Mouse (Mus musculus) cortical plate, adult 2 months (tissue): ENCODE results near the gene Styk1.

Experiments used
- CTCF ChIP-seq: fragments of 200-500 bp; IDR thresholded peaks from 2 replicates; pipeline ENCODE4 v1.5.1; 2011; ENCODE audit warnings: mild to moderate bottlenecking, control low read depth, low read length; ENCODE audit not compliant: insufficient read depth; ENCODE audit errors: extremely low read depth
- POLR2A ChIP-seq: fragments of 200-500 bp; IDR thresholded peaks from 2 replicates; pipeline ENCODE4 v1.6.1; 2011; ENCODE audit warnings: mild to moderate bottlenecking, low read length, control low read depth; ENCODE audit not compliant: insufficient read depth; ENCODE audit errors: extremely low read depth

DNA sequence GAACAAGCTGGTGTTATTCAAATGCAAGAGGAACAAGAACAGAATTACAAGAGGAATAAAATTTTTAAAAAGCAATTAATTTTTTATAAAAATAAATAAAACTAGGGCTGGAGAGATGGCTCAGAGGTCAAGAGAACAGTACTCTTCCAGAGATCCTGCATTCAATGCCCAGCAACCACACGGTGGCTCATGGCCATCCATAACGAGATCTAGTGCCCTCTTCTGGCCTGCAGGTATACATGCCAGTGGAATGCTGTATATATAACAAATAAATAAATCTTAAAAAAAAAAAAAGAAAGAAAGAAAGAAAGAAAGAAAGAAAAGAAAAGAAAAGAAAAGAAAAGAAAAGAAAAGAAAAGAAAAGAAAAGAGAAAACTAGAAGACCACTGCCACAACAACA lies 63.0 kb downstream of the Styk1 start:
- peak; percentile 57 for TF ChIP-seq CTCF
- TF ChIP-seq POLR2A: no peak
